Mouse (Mus musculus): ENCODE measurements at regions not wholly inside any gene's neighbourhood (a gene's known extent, or its start where the extent isn't known, plus 50 kb on each side); places are given as distances from the start of the nearest gene placed in this dataset.

GRCm38 (mm10) chr13:35499776-35500175 is 159.9 kb upstream of the Cdyl start:
- no peak for TF ChIP-seq CTCF (IDR thresholded peaks at IDR 0.05; ENCODE audit: low read depth)
- TF ChIP-seq EP300 (IDR thresholded peaks at IDR 0.05; ENCODE audit: low read depth), result no peak

Data from heart, postnatal 0 days (tissue).